Mouse (Mus musculus): ENCODE measurements at regions not wholly inside any gene's neighbourhood (a gene's known extent, or its start where the extent isn't known, plus 50 kb on each side); places are given as distances from the start of the nearest gene placed in this dataset.
"Not testable (repeated sequence)": the region's sequence is repeated elsewhere in the genome, so short reads cannot be mapped to it uniquely, and the experiment has no call there.

DNA sequence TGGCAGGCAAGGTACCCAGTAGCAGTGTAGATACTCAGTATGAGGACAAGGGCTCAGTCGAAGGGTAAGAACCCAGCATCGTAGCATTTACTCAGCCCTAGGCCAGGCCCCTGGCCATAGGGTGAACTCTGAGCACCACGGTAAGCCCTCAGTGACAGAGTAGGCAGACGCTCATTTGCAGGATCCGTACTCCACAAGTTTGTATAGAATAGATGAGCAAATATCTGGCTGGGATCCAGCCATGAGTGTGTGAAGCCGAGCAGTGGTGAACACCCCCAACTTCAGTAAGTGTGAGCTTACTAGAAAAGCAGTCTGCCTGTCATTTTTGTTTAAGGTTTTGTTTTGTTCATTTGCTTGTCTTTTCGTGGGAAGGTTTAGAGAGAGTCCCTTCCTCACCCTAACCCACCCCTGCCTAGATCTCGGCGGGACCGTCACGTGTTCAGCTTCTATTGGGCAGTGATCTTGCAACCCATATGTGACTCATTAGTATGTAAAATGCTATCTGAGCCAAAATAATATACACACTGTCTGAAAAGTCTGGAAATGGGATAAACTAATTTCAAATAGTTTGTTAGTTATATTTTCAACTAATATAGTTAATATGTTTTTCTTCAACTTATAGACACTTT, 76.3 kb downstream of the Gm5447 start:
- Histone ChIP-seq H3K4me2 (replicated peaks) (no peak overlapping the region), H3K9ac (no peak overlapping the region), H3K36me3 (replicated peaks; ENCODE audit: control insufficient read depth, insufficient read depth) (no peaks in the 10 kb centered on the region), H3K4me3 (replicated peaks; ENCODE audit: low read length) (no peak overlapping the region), H3K9me3 (ENCODE audit: control insufficient read depth, low read length) (no peaks in the 10 kb centered on the region), H3K27me3 (ENCODE audit: control insufficient read depth, insufficient read depth, low read length) (no peaks in the 10 kb centered on the region), H3K27ac (no peak overlapping the region), H3K4me1 (replicated peaks; ENCODE audit: control insufficient read depth, insufficient read depth, low read length) (no peaks in the 10 kb centered on the region)
- no peak for ATAC-seq (ENCODE audit: low FRiP score)
- 80% methylated on average over 11 of the region's 11 CpGs for WGBS
- no peak for DNase-seq (ENCODE audit: low spot score)

GRCm38 (mm10) chr13:31051586-31051985, 77.6 kb downstream of the Gm5447 start:
- H3K27me3 ChIP-seq (ENCODE audit: control insufficient read depth, insufficient read depth, low read length); H3K27ac ChIP-seq; H3K4me3 ChIP-seq (replicated peaks; ENCODE audit: low read length); H3K4me2 ChIP-seq (replicated peaks); H3K36me3 ChIP-seq (replicated peaks; ENCODE audit: control insufficient read depth, insufficient read depth); H3K9ac ChIP-seq; DNase-seq (ENCODE audit: low spot score); ATAC-seq (ENCODE audit: low FRiP score); H3K9me3 ChIP-seq (ENCODE audit: control insufficient read depth, low read length); H3K4me1 ChIP-seq (replicated peaks; ENCODE audit: control insufficient read depth, insufficient read depth, low read length): not testable (repeated sequence)
- no CpG with 5 or more reads among the region's 6 CpGs for WGBS

- Histone ChIP-seq H3K36me3 (replicated peaks; ENCODE audit: control insufficient read depth, insufficient read depth) (no peaks in the 10 kb centered on the region), H3K27ac (no peak overlapping the region), H3K4me3 (replicated peaks; ENCODE audit: low read length) (no peak overlapping the region), H3K27me3 (ENCODE audit: control insufficient read depth, insufficient read depth, low read length) (no peaks in the 10 kb centered on the region), H3K9ac (no peak overlapping the region), H3K4me1 (replicated peaks; ENCODE audit: control insufficient read depth, insufficient read depth, low read length) (no peaks in the 10 kb centered on the region), H3K9me3 (ENCODE audit: control insufficient read depth, low read length) (no peaks in the 10 kb centered on the region), H3K4me2 (replicated peaks) (no peak overlapping the region)
- DNase-seq (ENCODE audit: low spot score) (no peak), ATAC-seq (ENCODE audit: low FRiP score) (no peak)
- 96% methylated on average over 8 of the region's 8 CpGs for WGBS
These were observed 80.4 kb downstream of the Gm5447 start for GRCm38 (mm10) chr13:31054356-31054755.

DNA sequence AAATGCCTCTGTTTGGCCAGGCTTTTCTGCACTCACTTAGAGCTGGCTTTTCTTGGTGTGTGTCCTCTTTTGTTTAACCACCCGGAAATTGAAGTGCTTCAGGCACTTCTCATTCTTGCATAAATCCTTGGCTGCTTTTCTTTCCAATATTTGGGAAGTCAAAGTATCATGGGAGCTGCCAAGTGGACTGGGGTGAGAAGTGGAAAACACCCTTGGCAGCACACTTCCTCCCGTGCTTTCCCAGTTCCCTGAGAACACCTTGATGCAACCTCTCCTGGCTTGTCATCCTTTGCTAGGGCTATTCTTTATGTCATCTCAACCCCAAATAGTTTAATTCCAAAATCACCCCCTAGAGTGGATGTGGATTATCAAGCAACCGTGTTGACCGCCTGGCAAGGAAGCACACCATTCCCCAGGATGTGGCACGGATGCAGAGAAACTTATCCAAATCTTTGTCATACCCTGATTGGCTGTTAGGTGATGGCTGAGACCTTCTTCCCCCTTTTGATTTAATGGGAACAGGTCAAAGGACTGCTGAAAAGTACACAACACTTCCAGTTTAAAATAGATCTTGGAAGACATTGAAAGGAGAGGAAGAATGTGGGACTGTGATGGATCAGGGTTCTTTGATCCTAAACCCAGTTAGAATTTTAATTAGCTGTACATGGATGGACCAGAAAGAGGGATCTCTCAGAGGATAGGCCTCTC, 81.5 kb downstream of the Gm5447 start:
- DNase-seq (ENCODE audit: low spot score): no peak
- Histone ChIP-seq H3K27ac (no peak overlapping the region), H3K4me3 (replicated peaks; ENCODE audit: low read length) (no peak overlapping the region), H3K36me3 (replicated peaks; ENCODE audit: control insufficient read depth, insufficient read depth) (no peaks in the 10 kb centered on the region), H3K9me3 (ENCODE audit: control insufficient read depth, low read length) (no peaks in the 10 kb centered on the region), H3K9ac (no peak overlapping the region), H3K4me2 (replicated peaks) (no peak overlapping the region), H3K4me1 (replicated peaks; ENCODE audit: control insufficient read depth, insufficient read depth, low read length) (no peaks in the 10 kb centered on the region), H3K27me3 (ENCODE audit: control insufficient read depth, insufficient read depth, low read length) (no peaks in the 10 kb centered on the region)
- ATAC-seq (ENCODE audit: low FRiP score): no peak
- WGBS: 79% methylated on average over 5 of the region's 5 CpGs

- Histone ChIP-seq H3K4me3 (replicated peaks; ENCODE audit: low read length) (no peak overlapping the region), H3K4me1 (replicated peaks; ENCODE audit: control insufficient read depth, insufficient read depth, low read length) (no peaks in the 10 kb centered on the region), H3K9me3 (ENCODE audit: control insufficient read depth, low read length) (no peaks in the 10 kb centered on the region), H3K27ac (no peak overlapping the region), H3K4me2 (replicated peaks) (no peak overlapping the region), H3K36me3 (replicated peaks; ENCODE audit: control insufficient read depth, insufficient read depth) (no peaks in the 10 kb centered on the region), H3K27me3 (ENCODE audit: control insufficient read depth, insufficient read depth, low read length) (no peaks in the 10 kb centered on the region), H3K9ac (no peak overlapping the region)
- whole genome bisulfite sequencing: 93% methylated on average over 12 of the region's 12 CpGs
- ATAC-seq (ENCODE audit: low FRiP score) (no peak), DNase-seq (ENCODE audit: low spot score) (no peak)
These were observed 82.3 kb downstream of the Gm5447 start for GRCm38 (mm10) chr13:31056154-31056871.

- H3K4me2 ChIP-seq (replicated peaks): no peak overlapping the region
These were observed 87.0 kb downstream of the Gm5447 start for GRCm38 (mm10) chr13:31060916-31061431.

DNA sequence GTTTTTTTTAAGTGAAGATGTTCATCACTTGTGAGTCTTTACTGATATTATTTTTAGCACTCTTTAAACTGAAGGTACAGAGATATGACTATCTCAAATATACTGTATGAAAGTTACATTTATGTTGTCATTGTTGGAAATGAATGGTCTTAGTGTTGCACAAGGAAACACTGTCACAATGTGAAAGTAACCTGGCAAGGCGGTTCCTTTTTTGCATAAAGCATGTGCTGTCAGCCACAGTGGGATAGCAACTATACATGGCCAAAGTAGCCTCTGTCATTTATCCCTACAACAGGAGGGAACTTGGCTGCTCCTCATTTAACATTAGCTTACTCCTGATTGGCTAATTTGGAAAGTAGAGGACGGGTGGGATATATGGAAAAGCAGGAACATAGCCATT, 94.3 kb downstream of the Gm5447 start:
- H3K4me1 ChIP-seq (replicated peaks; ENCODE audit: control insufficient read depth, insufficient read depth, low read length): no peaks in the 10 kb centered on the region
- H3K27ac ChIP-seq: no peak overlapping the region
- H3K27me3 ChIP-seq (ENCODE audit: control insufficient read depth, insufficient read depth, low read length): no peaks in the 10 kb centered on the region
- DNase-seq (ENCODE audit: low spot score): no peak
- no peak overlapping the region for H3K4me3 ChIP-seq (replicated peaks; ENCODE audit: low read length)
- H3K4me2 ChIP-seq (replicated peaks): no peak overlapping the region
- H3K36me3 ChIP-seq (replicated peaks; ENCODE audit: control insufficient read depth, insufficient read depth): no peaks in the 10 kb centered on the region
- H3K9me3 ChIP-seq (ENCODE audit: control insufficient read depth, low read length): peaks cover 10% of the 10 kb centered on the region; the same call in 1 of the 2 replicates
- ATAC-seq (ENCODE audit: low FRiP score): no peak
- H3K9ac ChIP-seq: no peak overlapping the region
- WGBS: 77% methylated on average over 2 of the region's 2 CpGs

More at GRCm38 (mm10) chr13:31060916-31061431, 87.0 kb downstream of the Gm5447 start:
- no peak overlapping the region for H3K27ac ChIP-seq
- H3K27me3 ChIP-seq (ENCODE audit: control insufficient read depth, insufficient read depth, low read length): no peaks in the 10 kb centered on the region
- no peaks in the 10 kb centered on the region for H3K4me1 ChIP-seq (replicated peaks; ENCODE audit: control insufficient read depth, insufficient read depth, low read length)
- peaks cover 10% of the 10 kb centered on the region; the same call in 1 of the 2 replicates for H3K9me3 ChIP-seq (ENCODE audit: control insufficient read depth, low read length)
- ATAC-seq (ENCODE audit: low FRiP score): no peak
- no peak for DNase-seq (ENCODE audit: low spot score)
- no peaks in the 10 kb centered on the region for H3K36me3 ChIP-seq (replicated peaks; ENCODE audit: control insufficient read depth, insufficient read depth)
- H3K9ac ChIP-seq: no peak overlapping the region
- 84% methylated on average over 6 of the region's 6 CpGs for WGBS
- H3K4me3 ChIP-seq (replicated peaks; ENCODE audit: low read length): no peak overlapping the region

DNA sequence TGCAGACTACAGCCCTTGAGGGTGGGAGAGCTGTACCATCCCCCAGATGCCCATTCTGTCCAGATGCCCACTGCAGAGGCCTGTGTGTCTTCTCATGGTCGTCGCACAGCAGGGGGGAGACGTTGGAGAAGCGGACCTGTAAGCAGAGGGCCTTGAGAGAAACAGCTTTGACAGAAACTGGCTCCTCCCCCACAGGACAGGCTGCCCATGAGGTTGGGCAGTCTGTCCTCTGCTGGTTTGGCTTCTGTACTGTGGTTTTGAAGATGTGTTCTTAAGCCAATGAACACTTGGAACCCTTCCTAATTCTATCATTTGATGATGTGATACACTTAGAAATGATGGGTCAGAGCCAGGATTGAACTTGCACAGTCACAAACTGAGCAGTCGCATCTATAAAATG, 102.5 kb downstream of the Gm5447 start:
- Histone ChIP-seq H3K9me3 (ENCODE audit: control insufficient read depth, low read length) (no peaks in the 10 kb centered on the region), H3K4me1 (replicated peaks; ENCODE audit: control insufficient read depth, insufficient read depth, low read length) (no peaks in the 10 kb centered on the region), H3K4me3 (replicated peaks; ENCODE audit: low read length) (no peak overlapping the region), H3K27me3 (ENCODE audit: control insufficient read depth, insufficient read depth, low read length) (peaks cover 16% of the 10 kb centered on the region), H3K27ac (no peak overlapping the region), H3K36me3 (replicated peaks; ENCODE audit: control insufficient read depth, insufficient read depth) (no peaks in the 10 kb centered on the region), H3K9ac (no peak overlapping the region), H3K4me2 (replicated peaks) (no peak overlapping the region)
- ATAC-seq (ENCODE audit: low FRiP score) (no peak), DNase-seq (ENCODE audit: low spot score) (no peak)
- 50% methylated on average over 5 of the region's 5 CpGs for WGBS

DNA sequence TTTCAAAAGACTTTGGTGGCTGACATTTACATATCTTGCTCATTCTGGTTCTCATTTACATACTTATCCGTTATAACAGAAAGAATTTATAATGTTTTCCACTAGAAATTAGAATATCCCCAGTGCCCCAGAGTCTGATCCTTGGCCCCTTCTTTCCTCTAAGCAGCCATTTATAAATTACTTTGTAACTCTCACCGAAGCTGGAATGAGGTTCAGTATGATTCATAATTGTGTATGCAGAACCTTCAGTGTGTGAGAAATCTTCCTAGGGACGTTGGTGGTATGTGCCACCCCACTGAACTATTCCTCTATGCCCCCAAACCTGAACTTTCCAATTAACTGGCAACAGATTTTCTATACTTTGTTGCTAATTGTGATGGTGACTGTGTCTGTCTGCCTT, 104.7 kb downstream of the Gm5447 start:
- 56% methylated on average over 3 of the region's 3 CpGs for WGBS
- peaks cover 19% of the 10 kb centered on the region for H3K27me3 ChIP-seq (ENCODE audit: control insufficient read depth, insufficient read depth, low read length)
- H3K4me3 ChIP-seq (replicated peaks; ENCODE audit: low read length): no peak overlapping the region
- no peak overlapping the region for H3K9ac ChIP-seq
- no peak overlapping the region for H3K27ac ChIP-seq
- ATAC-seq (ENCODE audit: low FRiP score) (no peak), DNase-seq (ENCODE audit: low spot score) (no peak)
- H3K4me1 ChIP-seq (replicated peaks; ENCODE audit: control insufficient read depth, insufficient read depth, low read length): no peaks in the 10 kb centered on the region
- no peak overlapping the region for H3K4me2 ChIP-seq (replicated peaks)
- no peaks in the 10 kb centered on the region for H3K36me3 ChIP-seq (replicated peaks; ENCODE audit: control insufficient read depth, insufficient read depth)
- H3K9me3 ChIP-seq (ENCODE audit: control insufficient read depth, low read length): no peaks in the 10 kb centered on the region

All from hindbrain, embryonic 14.5 days (tissue).